Mouse (Mus musculus): ENCODE data around the gene Oit1. TPM values are rescaled to one million over a fixed set of nuclear protein-coding genes. Genes with fewer than 3 reads are reported as not detected.

The Oit1 gene
- not detected for polyA plus RNA-seq (2017; shearing (Covaris generic))

DNA sequence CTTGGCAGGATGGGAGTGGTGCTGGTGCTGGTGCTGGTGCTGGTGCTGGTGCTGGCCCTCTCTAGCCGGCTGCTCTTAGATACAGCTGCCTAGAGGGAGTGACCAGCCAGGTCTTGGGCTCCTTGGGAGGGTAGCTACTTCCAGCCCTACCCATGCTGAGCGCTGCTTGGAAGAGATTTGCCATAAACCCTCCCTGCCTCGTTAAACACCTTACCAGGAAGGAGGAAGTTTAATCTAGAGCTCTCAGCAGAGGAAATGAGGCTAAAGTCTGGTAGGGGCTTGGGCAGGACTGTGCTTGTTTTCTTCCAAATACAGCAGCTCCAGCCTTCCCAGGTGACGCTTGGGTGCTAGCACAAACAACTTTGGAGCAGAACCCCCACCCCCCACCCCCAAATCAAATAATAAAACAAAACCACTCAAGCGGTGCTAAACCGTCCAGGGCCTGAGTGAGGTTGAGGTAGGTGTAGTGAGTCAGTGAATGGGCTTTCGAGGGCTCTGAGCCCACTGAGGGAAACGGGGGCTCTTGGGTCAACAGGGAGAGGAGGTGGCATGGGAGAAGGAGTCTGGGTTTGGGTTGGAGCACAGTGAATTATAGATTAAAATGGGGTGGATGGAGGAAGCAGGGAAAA is at the start of gene Oit1:
Gene Oit1, minus strand, starts transcription at position 70 of the 629 bp plus-strand sequence.

DNA sequence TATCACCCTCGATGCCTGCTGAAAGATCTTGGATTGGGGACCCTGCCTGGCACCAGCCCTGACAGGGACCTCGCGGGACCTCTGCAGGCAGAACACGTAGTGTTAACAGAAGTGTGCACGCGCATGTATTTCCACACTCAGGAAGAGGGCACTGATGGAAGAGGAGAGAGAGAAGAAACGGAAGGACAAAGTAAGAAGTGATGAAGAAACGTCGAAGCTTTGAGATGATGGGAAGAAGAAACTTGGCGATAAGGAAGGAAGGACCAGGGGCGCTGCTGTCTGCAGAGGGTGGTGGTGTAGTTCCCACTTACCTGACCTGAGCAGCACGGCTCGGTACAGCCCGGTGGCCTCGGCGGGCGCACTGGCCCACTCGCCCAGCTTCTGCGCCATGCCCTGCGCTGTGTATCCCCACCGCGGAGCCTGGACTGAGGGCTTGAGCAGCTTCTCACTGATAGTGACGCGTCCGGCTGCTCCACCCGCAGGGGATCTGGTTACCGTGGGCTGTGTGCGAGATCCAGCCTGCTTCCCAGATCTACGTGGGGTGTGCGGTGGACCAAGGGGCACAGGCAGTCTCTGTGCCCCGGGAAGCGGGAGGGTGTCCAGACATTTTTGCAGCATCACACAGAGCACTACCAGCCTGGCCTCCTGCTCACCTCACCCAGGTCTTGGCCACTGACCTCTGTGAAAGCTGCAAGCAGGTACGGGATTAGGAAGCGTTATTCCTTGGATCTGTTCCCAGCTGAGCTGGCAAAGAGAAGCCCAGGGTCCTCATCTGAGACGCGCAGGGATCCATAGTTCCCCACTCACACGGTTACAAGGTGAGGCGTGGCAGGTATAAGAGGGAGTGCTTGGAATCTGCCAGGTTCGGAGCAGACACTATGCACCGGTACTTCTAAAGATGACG is 61.1 kb downstream of the Oit1 start, which contains the start of gene Fam107a:
Gene Fam107a, minus strand, starts transcription at position 830 of the 904 bp plus-strand sequence.

Other genes starting within 250 kb of the Oit1 start
- gene Pdhb, start 205.7 kb downstream of the Oit1 start, polyA plus RNA-seq (2017; shearing (Covaris generic)), result 100 to 1,000 TPM; 141 to 195 TPM
- gene Kctd6, start 164.6 kb downstream of the Oit1 start, polyA plus RNA-seq (2017; shearing (Covaris generic)), result 10 to 100 TPM; 10.7 to 19.0 TPM
- under 1 TPM in 1 of 2 experiments, not detected in 1; 0.12 TPM for gene Acox2, start 119.4 kb downstream of the Oit1 start, polyA plus RNA-seq (2017; shearing (Covaris generic))
- gene Fam107a, start 60.7 kb downstream of the Oit1 start, polyA plus RNA-seq (2017; shearing (Covaris generic)), result not detected